In genomic region chr12:26415104-26415771, GRCm38 (mm10) we compare ENCODE assay signal across 8 mouse cellular contexts. TPM values are rescaled to one million over a fixed set of nuclear protein-coding genes. Genes with fewer than 3 reads are reported as not detected.
A peak's percentile ranks its signal among the peaks of the same experiment; 100 is the strongest.
DNase-seq lines count a peak whose midpoint lies in the region; ATAC-seq lines count a peak whose summit lies in the region.

TSS of gene Rnf144a (minus strand) at chr12:26415254.

- H3K27me3 ChIP-seq in intestine, embryonic 16.5 days (replicated peaks; ENCODE audit: control insufficient read depth, insufficient read depth, low read length), result no peaks in the 10 kb centered on the region

- H3K36me3 ChIP-seq in intestine, embryonic 16.5 days (ENCODE audit: control insufficient read depth, insufficient read depth, low read length), result no peaks in the 10 kb centered on the region

- H3K4me2 ChIP-seq in intestine, embryonic 16.5 days (ENCODE audit: low read depth, low read length), result peak within 1 kb of the TSS; percentile 91

- intact Hi-C loops in left cerebral cortex, postnatal 25 days (cut with DNase I), result loop anchor here (2.0 kb wide), 1 partner anchor 100 kb away; no protein-coding TSS in a partner anchor

- peak within 1 kb of the TSS; percentile 48; the same call in 1 of the 2 replicates for H3K27ac ChIP-seq in intestine, embryonic 16.5 days (ENCODE audit: low read length)

- H3K4me3 ChIP-seq in intestine, embryonic 16.5 days (ENCODE audit: low read length), result peak within 1 kb of the TSS; percentile 84

- WGBS in intestine, embryonic 16.5 days, result 1% methylated on average over 45 of the region's 45 CpGs

- ATAC-seq in intestine, embryonic 16.5 days, result peak; percentile 91

- H3K4me1 ChIP-seq in intestine, embryonic 16.5 days (ENCODE audit: control insufficient read depth, insufficient read depth, low read length), result peaks cover 6% of the 10 kb centered on the region

- H3K9ac ChIP-seq in intestine, embryonic 16.5 days (ENCODE audit: low read depth, low read length), result peak within 1 kb of the TSS; percentile 91

- no peaks in the 10 kb centered on the region for H3K9me3 ChIP-seq in intestine, embryonic 16.5 days (ENCODE audit: control insufficient read depth, low read length)

- peak; percentile 64 for DNase-seq in adrenal gland, adult 8-10 months
- DNase-seq in embryo, embryonic 11.5 days (ENCODE audit: low read depth, low spot score), result peak; percentile 83
- DNase-seq in gastrocnemius, postnatal 4 days (ENCODE audit: low spot score in 2 of 2), result peak; percentile 94 to 95
- DNase-seq in left cerebral cortex, postnatal 25 days (ENCODE audit: low spot score in 2 of 2), result peak; percentile 91 to 93
- DNase-seq in mesoderm, embryonic 11.5 days (ENCODE audit: low read depth, low spot score), result peak; percentile 93
- peak; percentile 77 to 84 for DNase-seq in right cerebral cortex, postnatal 36 days (ENCODE audit: low spot score in 2 of 2)
- peak; percentile 79 to 93 for DNase-seq in urinary bladder, postnatal 4 days (ENCODE audit: low spot score in 2 of 2)

RNA-seq across cellular contexts. Expression of gene Rnf144a, which starts in this region (rescaled TPM):
- total RNA-seq in adrenal gland, adult 8-10 months (2022), result 10 to 100 TPM; 15.8 to 21.4 (median 20.1) TPM
- 10 to 100 TPM; 47.7 to 48.2 TPM for total RNA-seq in gastrocnemius, postnatal 4 days (2021)
- polyA plus RNA-seq in intestine, embryonic 16.5 days (2015; fragmentation: Nextera tagmentation; extraction: Ambion mirVana), result 13.7 and 13.8 TPM in 2 replicates
- total RNA-seq in left cerebral cortex, postnatal 25 days (2021), result 10 to 100 TPM; 30.0 to 32.2 TPM

Comparison
In these comparisons a context has a peak if more than half of its experiments do, and no peak if none do; other contexts are left out.
1. Peak in every context shown above with its lines: DNase-seq, ATAC-seq, H3K4me3 ChIP-seq and H3K27ac ChIP-seq.